Mouse (Mus musculus): ENCODE results near the gene Zfp672. TPM values are rescaled to one million over a fixed set of nuclear protein-coding genes. Genes with fewer than 3 reads are reported as not detected.

Gene Zfp672
- polyA plus RNA-seq, 1 experiment, result 23.2 TPM

DNA sequence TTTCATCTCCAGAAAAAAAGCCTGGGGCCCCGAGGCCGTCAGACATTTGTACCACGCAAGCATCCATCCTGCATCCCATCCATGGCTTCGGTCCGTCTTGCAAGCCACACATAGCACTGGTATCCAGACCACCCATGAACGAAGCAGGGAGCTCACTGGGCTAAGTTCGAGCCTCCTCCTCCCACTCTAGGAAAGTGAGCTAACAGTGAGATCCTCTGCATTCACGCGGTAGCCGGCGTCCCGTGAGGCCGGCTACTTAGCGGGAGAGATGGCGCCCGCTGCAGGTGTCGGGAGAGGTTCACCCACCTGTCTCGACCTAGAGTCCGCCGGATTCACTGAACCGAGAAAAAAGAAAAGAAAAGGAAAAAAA is 248 bp downstream of the Zfp672 start:
- TF ChIP-seq POLR2A (IDR thresholded peaks at IDR 0.05; ENCODE audit: low read depth, low read length) (no peak; the same call in none of the 2 replicates), CTCF (IDR thresholded peaks at IDR 0.05; ENCODE audit: borderline replicate concordance, insufficient read depth, low read length) (no peak)
- Histone ChIP-seq H3K4me1 (ENCODE audit: control insufficient read depth, insufficient read depth, low read length) (peaks cover 9% of the 10 kb centered on the region; the same call in 1 of the 2 replicates), H3K27ac (ENCODE audit: insufficient read depth, low read length) (peak overlapping the region; percentile 30), H3K4me3 (ENCODE audit: insufficient read depth, low read length) (peak overlapping the region; percentile 83)

DNA sequence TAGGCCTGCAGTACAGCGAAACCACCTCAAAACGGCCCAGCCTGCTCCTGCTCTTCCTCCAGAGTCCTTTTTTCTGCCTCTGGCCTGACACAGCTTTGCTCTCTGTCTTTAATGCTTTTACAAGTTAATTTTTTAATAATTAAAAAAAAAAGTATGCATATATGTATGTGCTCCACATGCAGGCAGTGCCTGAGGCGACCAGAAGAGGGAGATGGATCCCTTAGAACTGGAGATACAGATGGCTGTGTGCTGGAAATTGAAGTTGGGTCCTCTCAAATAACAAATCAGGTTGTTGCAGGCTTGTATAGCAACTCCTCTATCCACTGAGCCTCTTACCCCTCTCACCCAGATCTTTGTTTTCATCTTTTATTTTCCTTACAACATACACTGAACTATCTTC is 3.4 kb downstream of the Zfp672 start:
- Histone ChIP-seq H3K4me3 (ENCODE audit: insufficient read depth, low read length) (no peak overlapping the region), H3K27ac (ENCODE audit: insufficient read depth, low read length) (no peak overlapping the region), H3K4me1 (ENCODE audit: control insufficient read depth, insufficient read depth, low read length) (peaks cover 3% of the 10 kb centered on the region; the same call in 1 of the 2 replicates)
- TF ChIP-seq CTCF (IDR thresholded peaks at IDR 0.05; ENCODE audit: borderline replicate concordance, insufficient read depth, low read length) (0 out of 2 replicates have a peak, but pooled peaks have one; percentile 6), POLR2A (IDR thresholded peaks at IDR 0.05; ENCODE audit: low read depth, low read length) (no peak)

DNA sequence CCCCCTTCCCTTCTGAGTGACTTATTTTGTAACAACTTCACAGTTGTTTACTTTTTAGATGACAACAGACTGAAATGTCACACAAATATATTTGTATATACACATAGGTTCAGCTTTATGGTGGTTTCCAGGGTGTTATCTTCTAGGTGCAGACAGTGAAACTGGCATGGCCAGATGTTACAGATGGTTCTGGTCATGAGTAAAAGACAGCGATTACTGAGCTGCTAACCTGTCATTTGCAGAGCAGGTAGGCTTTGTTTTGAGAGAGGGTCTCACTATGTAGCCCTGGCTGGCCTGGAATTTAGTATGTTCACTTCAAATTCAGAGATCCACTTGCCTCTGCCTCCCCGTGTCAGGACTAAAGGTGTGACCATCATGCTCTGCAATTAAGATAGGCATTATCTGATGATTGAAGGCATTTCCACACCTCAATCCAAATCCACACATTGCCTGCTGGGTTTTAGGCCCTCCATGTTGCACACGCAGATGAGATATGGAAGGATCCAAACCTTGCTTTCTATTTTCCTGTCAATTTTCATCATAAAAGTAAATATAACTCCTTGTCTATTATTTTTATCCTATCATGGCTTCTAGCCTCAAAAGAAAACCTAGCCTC is 5.4 kb downstream of the Zfp672 start:
- no peak overlapping the region for H3K27ac ChIP-seq (ENCODE audit: insufficient read depth, low read length)
- no peak overlapping the region for H3K4me3 ChIP-seq (ENCODE audit: insufficient read depth, low read length)
- H3K4me1 ChIP-seq (ENCODE audit: control insufficient read depth, insufficient read depth, low read length), result peaks cover 3% of the 10 kb centered on the region; the same call in 1 of the 2 replicates
- no peak for TF ChIP-seq POLR2A (IDR thresholded peaks at IDR 0.05; ENCODE audit: low read depth, low read length)
- TF ChIP-seq CTCF (IDR thresholded peaks at IDR 0.05; ENCODE audit: borderline replicate concordance, insufficient read depth, low read length), result no peak

DNA sequence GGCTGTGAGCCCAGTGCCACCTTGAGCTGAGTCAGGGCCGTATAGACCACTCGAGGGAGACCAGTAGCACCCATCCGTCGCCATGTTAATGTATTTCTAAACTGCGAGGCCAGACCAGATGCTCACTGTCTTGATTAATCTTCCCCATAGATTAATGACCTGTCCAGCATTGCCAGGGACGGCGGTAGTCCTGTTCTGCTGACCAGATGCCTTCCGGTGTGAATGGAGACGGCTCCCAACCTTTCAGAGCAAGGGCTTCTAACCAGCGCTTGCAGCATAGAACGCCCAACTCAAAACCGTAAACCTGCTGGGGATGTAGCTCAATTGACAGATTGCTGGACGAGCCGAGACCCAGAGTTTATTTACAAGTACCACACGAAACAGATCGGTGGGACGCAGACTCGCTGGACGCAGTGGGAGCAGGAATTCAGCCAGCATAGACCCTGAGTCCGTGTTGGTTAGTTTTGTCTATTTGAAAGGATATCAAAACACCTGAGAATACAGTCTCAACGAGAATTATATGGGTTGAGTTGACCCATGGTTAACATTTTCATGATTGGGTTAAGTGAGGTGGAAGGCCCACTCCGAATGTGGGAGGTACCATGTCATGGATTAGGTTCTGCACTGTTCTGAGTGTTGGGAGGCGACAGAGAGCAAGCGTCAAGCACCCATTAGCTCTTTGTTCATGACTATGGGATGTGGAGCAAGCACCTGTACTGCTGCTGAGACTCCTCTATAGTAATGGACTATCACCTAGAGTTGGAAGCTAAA is 6.4 kb downstream of the Zfp672 start:
- H3K4me1 ChIP-seq (ENCODE audit: control insufficient read depth, insufficient read depth, low read length), result no peaks in the 10 kb centered on the region
- TF ChIP-seq POLR2A (IDR thresholded peaks at IDR 0.05; ENCODE audit: low read depth, low read length) (no peak; the same call in 1 of the 2 replicates), CTCF (IDR thresholded peaks at IDR 0.05; ENCODE audit: borderline replicate concordance, insufficient read depth, low read length) (no peak)
- H3K27ac ChIP-seq (ENCODE audit: insufficient read depth, low read length), result peak overlapping the region; percentile 20
- H3K4me3 ChIP-seq (ENCODE audit: insufficient read depth, low read length), result peak overlapping the region; percentile 36

DNA sequence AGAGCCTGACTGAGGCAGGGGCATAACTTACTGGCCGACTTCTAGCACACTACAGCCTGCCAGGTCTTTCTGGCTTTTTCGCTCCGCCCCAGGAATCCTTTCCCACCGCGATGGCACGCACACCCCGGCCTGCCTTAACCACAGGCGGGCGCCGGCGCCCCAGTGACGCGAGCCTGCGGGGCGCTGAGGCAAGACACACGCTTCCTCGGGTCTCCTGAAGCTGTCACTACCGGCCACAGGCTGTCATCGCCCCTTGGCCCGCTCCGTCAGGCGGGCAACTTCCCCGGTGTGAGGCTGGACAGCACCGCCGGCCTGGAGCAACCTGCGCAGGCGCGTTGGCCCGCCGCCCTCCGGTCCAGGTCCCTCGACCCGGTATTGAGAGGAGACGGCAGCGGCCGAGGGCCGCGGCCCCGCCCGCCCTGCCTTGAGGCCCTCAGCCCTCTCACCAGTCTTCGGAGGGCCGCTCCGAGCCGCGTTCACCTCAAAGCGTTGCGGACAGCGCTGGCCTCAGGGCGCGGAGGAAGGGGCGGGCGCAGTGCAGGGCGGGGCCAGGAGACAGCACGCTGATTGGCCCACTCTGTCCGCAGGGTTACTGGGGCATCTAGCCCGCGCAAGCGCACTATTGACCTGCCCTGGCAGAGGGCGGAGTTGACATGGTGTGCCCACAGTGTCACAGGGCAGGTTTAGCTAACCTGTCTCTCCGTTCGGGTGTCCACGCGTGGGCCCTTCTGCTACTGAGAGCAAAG is 7.1 kb downstream of the Zfp672 start:
- H3K4me1 ChIP-seq (ENCODE audit: control insufficient read depth, insufficient read depth, low read length), result no peaks in the 10 kb centered on the region

DNA sequence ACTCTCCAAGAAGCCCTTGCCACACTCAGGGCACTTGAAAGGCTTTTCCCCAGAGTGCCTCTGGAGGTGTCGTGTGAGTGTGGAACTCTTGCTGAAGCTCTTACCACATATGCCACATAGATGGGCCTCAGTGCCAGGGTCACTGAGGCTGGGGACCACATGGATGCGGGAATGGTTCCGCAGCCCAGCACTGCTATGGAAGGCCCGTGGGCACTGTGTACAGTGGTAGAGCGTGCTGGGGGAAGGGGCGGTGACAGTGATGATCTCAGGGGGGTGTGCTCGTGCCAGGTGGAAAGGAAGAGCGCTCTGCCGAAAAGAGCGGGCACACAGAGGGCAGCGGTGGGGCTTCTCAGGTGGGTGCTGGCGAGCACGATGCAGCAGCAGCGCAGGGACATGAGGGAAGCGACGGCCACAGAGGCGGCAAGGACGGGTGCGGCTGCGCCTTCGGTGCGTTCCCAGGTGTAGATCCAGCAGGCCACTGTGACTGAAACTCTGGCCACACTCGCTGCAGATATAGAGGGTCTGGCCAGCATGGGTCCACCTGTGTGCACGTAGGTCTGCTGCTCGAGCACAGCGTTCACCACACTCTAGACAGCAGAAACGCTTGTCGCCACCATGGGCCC is 13.3 kb downstream of the Zfp672 start:
- Histone ChIP-seq H3K4me3 (ENCODE audit: insufficient read depth, low read length) (no peak overlapping the region), H3K4me1 (ENCODE audit: control insufficient read depth, insufficient read depth, low read length) (no peaks in the 10 kb centered on the region), H3K27ac (ENCODE audit: insufficient read depth, low read length) (no peak overlapping the region)
- no peak for TF ChIP-seq CTCF (IDR thresholded peaks at IDR 0.05; ENCODE audit: borderline replicate concordance, insufficient read depth, low read length)
- TF ChIP-seq POLR2A (IDR thresholded peaks at IDR 0.05; ENCODE audit: low read depth, low read length), result no peak

More for the DNA sequence above, 7.1 kb downstream of the Zfp672 start:
- Histone ChIP-seq H3K4me3 (ENCODE audit: insufficient read depth, low read length) (peak overlapping the region; percentile 68), H3K27ac (ENCODE audit: insufficient read depth, low read length) (peak overlapping the region; percentile 88)
- TF ChIP-seq CTCF (IDR thresholded peaks at IDR 0.05; ENCODE audit: borderline replicate concordance, insufficient read depth, low read length) (no peak), POLR2A (IDR thresholded peaks at IDR 0.05; ENCODE audit: low read depth, low read length) (peak; percentile 90)

DNA sequence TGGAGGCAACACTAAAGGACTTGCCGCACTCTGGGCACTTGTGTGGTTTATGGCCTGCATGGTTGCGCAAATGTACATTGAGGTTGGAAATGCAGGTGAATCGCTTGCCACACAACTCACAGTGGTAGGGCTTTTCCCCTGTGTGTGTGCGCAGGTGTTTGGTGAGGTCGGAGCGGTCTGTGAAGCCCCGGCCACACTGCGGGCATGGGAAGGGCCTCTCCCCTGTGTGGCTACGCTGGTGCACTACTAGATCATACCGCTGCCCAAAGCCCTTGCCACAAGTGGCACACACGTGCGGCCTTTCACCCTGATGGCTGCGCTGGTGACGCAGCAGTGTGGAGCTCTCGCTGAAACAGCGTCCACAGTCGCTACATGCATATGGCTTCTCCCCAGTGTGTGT is 13.8 kb downstream of the Zfp672 start:
- Histone ChIP-seq H3K4me1 (ENCODE audit: control insufficient read depth, insufficient read depth, low read length) (no peaks in the 10 kb centered on the region), H3K27ac (ENCODE audit: insufficient read depth, low read length) (no peak overlapping the region), H3K4me3 (ENCODE audit: insufficient read depth, low read length) (no peak overlapping the region)
- TF ChIP-seq CTCF (IDR thresholded peaks at IDR 0.05; ENCODE audit: borderline replicate concordance, insufficient read depth, low read length), result no peak
- no peak for TF ChIP-seq POLR2A (IDR thresholded peaks at IDR 0.05; ENCODE audit: low read depth, low read length)

DNA sequence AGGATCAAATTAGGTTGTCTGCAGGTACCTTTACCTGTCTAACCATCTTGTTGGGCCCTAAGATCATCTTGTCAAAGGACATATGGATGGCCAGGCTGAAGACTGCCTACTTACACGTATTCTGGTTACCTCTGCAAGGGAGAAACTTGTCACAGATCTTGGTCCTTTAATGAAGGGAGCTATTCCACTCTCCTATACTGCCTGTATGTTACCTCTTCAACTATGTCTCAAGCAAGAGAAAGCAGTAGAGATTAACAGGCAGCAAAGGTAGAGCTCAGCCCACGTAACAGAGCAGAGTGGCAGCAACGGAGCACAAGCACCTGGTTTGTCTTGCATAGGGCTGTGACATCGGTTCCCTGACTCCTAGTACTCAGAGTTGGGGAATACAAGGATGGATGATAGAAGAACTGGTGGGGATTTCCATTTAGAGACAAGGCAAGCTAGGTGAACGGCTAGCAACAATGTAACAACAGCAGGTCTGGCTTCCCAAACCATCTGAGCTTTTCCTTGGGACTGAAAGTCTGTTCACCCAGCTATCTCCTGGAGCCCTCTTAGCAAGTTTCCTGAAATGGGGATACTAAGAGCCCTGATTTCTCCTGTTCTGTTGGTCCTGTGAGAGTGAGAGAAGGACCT is 14.5 kb downstream of the Zfp672 start:
- Histone ChIP-seq H3K4me1 (ENCODE audit: control insufficient read depth, insufficient read depth, low read length) (no peaks in the 10 kb centered on the region), H3K4me3 (ENCODE audit: insufficient read depth, low read length) (no peak overlapping the region), H3K27ac (ENCODE audit: insufficient read depth, low read length) (no peak overlapping the region)
- TF ChIP-seq CTCF (IDR thresholded peaks at IDR 0.05; ENCODE audit: borderline replicate concordance, insufficient read depth, low read length), result no peak
- 0 out of 2 replicates have a peak, but pooled peaks have one; percentile 12 for TF ChIP-seq POLR2A (IDR thresholded peaks at IDR 0.05; ENCODE audit: low read depth, low read length)

DNA sequence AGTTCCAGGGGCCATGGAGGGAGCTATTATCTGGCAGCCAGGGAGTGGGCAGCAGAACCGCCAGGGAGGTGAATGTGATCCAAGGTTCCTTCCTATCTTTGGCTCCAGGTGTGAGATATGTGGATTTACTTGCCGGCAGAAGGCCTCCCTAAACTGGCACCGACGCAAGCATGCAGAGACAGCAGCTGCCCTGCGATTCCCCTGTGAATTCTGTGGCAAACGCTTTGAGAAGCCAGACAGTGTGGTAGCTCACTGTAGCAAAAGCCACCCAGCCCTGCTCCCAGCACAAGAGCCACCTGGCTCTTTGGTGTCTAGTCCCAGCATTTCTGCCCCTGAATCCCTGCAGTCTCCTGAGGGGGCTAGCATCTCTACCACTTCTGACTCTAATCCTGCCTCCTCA is 16.1 kb downstream of the Zfp672 start:
- H3K4me3 ChIP-seq (ENCODE audit: insufficient read depth, low read length), result no peak overlapping the region
- no peaks in the 10 kb centered on the region for H3K4me1 ChIP-seq (ENCODE audit: control insufficient read depth, insufficient read depth, low read length)
- no peak overlapping the region for H3K27ac ChIP-seq (ENCODE audit: insufficient read depth, low read length)
- no peak for TF ChIP-seq POLR2A (IDR thresholded peaks at IDR 0.05; ENCODE audit: low read depth, low read length)
- TF ChIP-seq CTCF (IDR thresholded peaks at IDR 0.05; ENCODE audit: borderline replicate concordance, insufficient read depth, low read length), result no peak

Measured in embryonic fibroblast, embryonic 13.5 days (primary cell).